Mouse (Mus musculus): ENCODE results near the gene Nfkbia.

The Nfkbia gene

DNA sequence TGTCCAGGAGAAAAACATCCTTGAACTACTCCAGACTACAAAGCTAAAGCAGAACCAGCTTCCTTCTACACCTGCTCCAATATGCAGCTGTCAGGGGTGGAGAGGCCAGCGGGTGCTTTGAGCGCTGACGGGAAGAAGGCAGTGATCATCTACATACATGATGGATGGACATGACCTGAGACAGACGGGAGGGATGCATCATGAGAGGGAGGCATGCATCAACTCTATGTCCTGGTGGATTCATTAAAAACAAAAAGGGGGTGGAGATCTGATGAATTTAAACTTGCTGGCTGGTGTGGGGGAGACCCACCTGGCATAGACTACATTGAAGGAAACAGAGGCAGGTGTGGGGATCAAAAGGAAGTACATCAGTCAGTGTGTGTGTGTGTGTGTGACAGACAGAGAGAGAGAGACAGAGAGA is 48.4 kb downstream of the Nfkbia start:
- no peak for DNase-seq (ENCODE audit: extremely low read depth, low read depth, low spot score)

DNA sequence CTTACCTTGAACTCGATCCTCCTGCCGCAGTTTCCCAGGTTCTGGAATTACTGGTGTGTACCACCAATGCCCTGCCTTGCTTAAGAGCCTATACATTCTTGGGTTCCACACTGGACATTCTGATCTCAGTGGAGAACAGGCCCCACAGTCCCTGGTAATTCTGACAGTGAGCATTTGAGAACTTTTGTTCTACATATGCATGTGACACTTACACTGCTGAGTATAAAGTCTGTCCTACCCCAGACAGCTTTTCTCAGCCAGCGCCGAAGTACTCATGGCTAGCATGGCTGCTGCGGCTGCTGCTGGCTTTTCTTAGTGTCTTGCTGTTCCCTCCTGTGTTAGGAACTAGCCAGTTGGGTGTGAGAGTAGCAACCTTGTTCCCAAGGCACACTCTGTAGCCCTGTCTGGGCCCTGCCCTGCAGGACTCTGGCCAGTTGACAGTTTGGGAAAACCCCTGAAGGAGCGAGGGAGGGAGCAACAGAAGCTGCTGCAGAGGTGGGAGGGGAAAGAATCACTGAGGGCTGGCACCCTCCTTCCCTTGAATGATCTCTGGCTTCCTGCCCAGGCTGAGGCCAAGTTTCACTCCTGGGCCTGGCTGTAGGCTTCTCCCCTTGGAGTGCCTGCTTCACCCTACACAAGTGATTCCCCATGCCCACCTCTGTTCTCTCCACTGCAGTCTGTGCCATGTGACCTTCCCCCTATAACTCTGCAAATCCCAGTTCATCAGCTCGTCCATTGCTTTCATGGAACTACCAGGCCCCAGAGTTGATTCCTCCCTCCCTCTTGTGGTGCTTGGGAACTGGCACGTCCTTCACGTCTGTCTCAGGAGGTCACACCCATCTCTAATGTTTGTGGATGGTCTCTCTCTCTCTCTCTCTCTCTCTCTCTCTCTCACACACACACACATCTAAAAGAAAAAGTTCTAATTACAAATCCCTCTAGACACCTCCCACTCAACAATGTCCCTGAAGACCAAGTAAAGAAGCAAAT is 49.3 kb downstream of the Nfkbia start:
- no peak for DNase-seq (ENCODE audit: extremely low read depth, low read depth, low spot score)

- DNase-seq (ENCODE audit: extremely low read depth, low read depth, low spot score) = no peak
These were observed 50.2 kb downstream of the Nfkbia start for GRCm38 (mm10) chr12:55442245-55442644.

GRCm38 (mm10) chr12:55440416-55440815 is 52.0 kb downstream of the Nfkbia start:
- no peak for DNase-seq (ENCODE audit: extremely low read depth, low read depth, low spot score)

All from fat pad, adult 2 months (tissue).